ENCODE assay signal across 8 mouse cellular contexts in the genomic region with DNA sequence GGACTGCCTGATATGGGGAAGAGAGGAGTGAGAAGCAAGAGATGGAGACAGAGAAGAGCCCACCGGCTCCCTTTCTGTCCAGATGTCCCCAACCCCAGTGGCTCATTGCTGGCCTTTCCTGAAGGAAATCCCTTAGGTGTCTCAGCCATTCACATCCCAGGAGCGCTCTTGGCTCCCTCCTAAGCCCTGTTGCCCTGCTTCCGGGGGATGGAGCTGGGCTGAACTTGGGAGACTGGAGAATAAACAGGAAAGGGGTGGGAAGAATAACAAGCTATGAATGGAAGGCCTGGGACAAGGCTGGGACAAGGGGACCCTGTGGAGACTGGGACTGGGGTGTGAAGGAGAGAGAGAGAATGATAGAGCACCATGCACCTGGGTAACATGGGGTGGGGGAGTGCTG. TPM values are rescaled to one million over a fixed set of nuclear protein-coding genes. Genes with fewer than 3 reads are reported as not detected.
DNase-seq lines count a peak whose midpoint lies in the region; ATAC-seq and TF ChIP-seq lines count a peak whose summit lies in the region.

No protein-coding gene starts in this region.

- no peaks in the 10 kb centered on the region for H3K27me3 ChIP-seq in cerebellum, adult 2 months (ENCODE audit: control insufficient read depth, insufficient read depth, low read length)
- peaks cover 26% of the 10 kb centered on the region; the same call in 1 of the 2 replicates for H3K27me3 ChIP-seq in heart, embryonic 13.5 days (replicated peaks)
- no peaks in the 10 kb centered on the region for H3K27me3 ChIP-seq in kidney, embryonic 15.5 days

- no peak for TF ChIP-seq POLR2A in cerebellum, adult 2 months (IDR thresholded peaks at IDR 0.05; ENCODE audit: borderline replicate concordance, insufficient read depth, low read length)

- peak overlapping the region; percentile 74 for H3K9ac ChIP-seq in heart, embryonic 13.5 days
- H3K9ac ChIP-seq in kidney, embryonic 15.5 days: peak overlapping the region; percentile 18; the same call in 1 of the 2 replicates

- H3K4me3 ChIP-seq in cerebellum, adult 2 months (replicated peaks; ENCODE audit: insufficient read depth, low read depth, low read length): no peak overlapping the region
- H3K4me3 ChIP-seq in heart, embryonic 13.5 days: peak overlapping the region; percentile 40
- H3K4me3 ChIP-seq in kidney, embryonic 15.5 days (replicated peaks): peak overlapping the region; percentile 29

- ATAC-seq in heart, embryonic 13.5 days (ENCODE audit: extremely low read depth, insufficient number of reproducible peaks, low FRiP score, low TSS enrichment): 0 out of 2 replicates have a peak, but pooled peaks have one; percentile 21
- ATAC-seq in kidney, embryonic 15.5 days (replicated peaks; ENCODE audit: low FRiP score): peak; percentile 64
- no peak for ATAC-seq in erythroid progenitor cell, adult 5-6 weeks (replicated peaks; ENCODE audit: low FRiP score, poor library complexity, severe bottlenecking)

- no peaks in the 10 kb centered on the region for H3K4me1 ChIP-seq in cerebellum, adult 2 months (ENCODE audit: control insufficient read depth, insufficient read depth, low read length)
- H3K4me1 ChIP-seq in heart, embryonic 13.5 days: peaks cover 15% of the 10 kb centered on the region
- peaks cover 27% of the 10 kb centered on the region for H3K4me1 ChIP-seq in kidney, embryonic 15.5 days

- WGBS in cerebellum, adult 2 months: 52% methylated on average over 3 of the region's 3 CpGs
- WGBS in heart, embryonic 13.5 days: 20% methylated on average over 3 of the region's 3 CpGs
- WGBS in kidney, embryonic 15.5 days: 30% methylated on average over 3 of the region's 3 CpGs

- peak overlapping the region; percentile 33; the same call in 1 of the 2 replicates for H3K27ac ChIP-seq in cerebellum, adult 2 months (ENCODE audit: insufficient read depth, low read length)
- H3K27ac ChIP-seq in heart, embryonic 13.5 days (replicated peaks): peak overlapping the region; percentile 88
- peak overlapping the region; percentile 88 for H3K27ac ChIP-seq in kidney, embryonic 15.5 days

- H3K9me3 ChIP-seq in heart, embryonic 13.5 days: no peaks in the 10 kb centered on the region
- H3K9me3 ChIP-seq in kidney, embryonic 15.5 days (replicated peaks): no peaks in the 10 kb centered on the region

- no peak for TF ChIP-seq CTCF in cerebellum, adult 2 months (IDR thresholded peaks at IDR 0.05; ENCODE audit: borderline replicate concordance, insufficient read depth, low read depth, low read length)

- H3K4me2 ChIP-seq in heart, embryonic 13.5 days: peak overlapping the region; percentile 61
- H3K4me2 ChIP-seq in kidney, embryonic 15.5 days: peak overlapping the region; percentile 49

- no peaks in the 10 kb centered on the region for H3K36me3 ChIP-seq in heart, embryonic 13.5 days
- no peaks in the 10 kb centered on the region for H3K36me3 ChIP-seq in kidney, embryonic 15.5 days

- DNase-seq in cerebellum, adult 2 months: no peak
- no peak for DNase-seq in cerebellum, adult 11-12 months
- peak; percentile 81 for DNase-seq in lung, postnatal 25 days (ENCODE audit: low spot score)
- DNase-seq in B cell, adult 2 months: no peak
- no peak for DNase-seq in T-cell, adult 2 months (ENCODE audit: low spot score)

RNA-seq across cellular contexts. Expression of gene Notch4, which starts 0.7 kb away (rescaled TPM):
- polyA plus RNA-seq in cerebellum, adult 2 months (2012; rRNA removed): 3.8 and 4.3 TPM in 2 replicates
- 5.5 and 7.0 TPM in 2 replicates for polyA plus RNA-seq in heart, embryonic 13.5 days (2015; fragmentation: Nextera tagmentation; extraction: Ambion mirVana)
- 8.7 and 11.8 TPM in 2 replicates for polyA plus RNA-seq in kidney, embryonic 15.5 days (2015; fragmentation: Nextera tagmentation; extraction: Ambion mirVana)
- total RNA-seq in erythroid progenitor cell, adult 5-6 weeks (2015; ENCODE audit: low replicate concordance): under 0.01 TPM in 1 of 2 replicates, not detected in the other
- not detected in 2 replicates for total RNA-seq in erythroid progenitor cell, adult 5-6 weeks (2017; ENCODE audit: low replicate concordance)

RNA-seq across cellular contexts. Expression of gene Gpsm3, which starts 24.8 kb away (rescaled TPM):
- polyA plus RNA-seq in cerebellum, adult 2 months (2012; rRNA removed): 2.6 and 3.1 TPM in 2 replicates
- polyA plus RNA-seq in heart, embryonic 13.5 days (2015; fragmentation: Nextera tagmentation; extraction: Ambion mirVana): 6.8 and 7.0 TPM in 2 replicates
- 20.8 and 22.6 TPM in 2 replicates for polyA plus RNA-seq in kidney, embryonic 15.5 days (2015; fragmentation: Nextera tagmentation; extraction: Ambion mirVana)
- total RNA-seq in erythroid progenitor cell, adult 5-6 weeks (2015; ENCODE audit: low replicate concordance): 21.8 and 24.1 TPM in 2 replicates
- total RNA-seq in erythroid progenitor cell, adult 5-6 weeks (2017; ENCODE audit: low replicate concordance): 4.9 and 22.2 TPM in 2 replicates

RNA-seq across cellular contexts. Expression of gene Pbx2, which starts 26.3 kb away (rescaled TPM):
- polyA plus RNA-seq in cerebellum, adult 2 months (2012; rRNA removed): 69.5 and 72.3 TPM in 2 replicates
- polyA plus RNA-seq in heart, embryonic 13.5 days (2015; fragmentation: Nextera tagmentation; extraction: Ambion mirVana): 7.0 and 7.3 TPM in 2 replicates
- polyA plus RNA-seq in kidney, embryonic 15.5 days (2015; fragmentation: Nextera tagmentation; extraction: Ambion mirVana): 14.9 and 16.7 TPM in 2 replicates
- 8.3 and 9.2 TPM in 2 replicates for total RNA-seq in erythroid progenitor cell, adult 5-6 weeks (2015; ENCODE audit: low replicate concordance)
- total RNA-seq in erythroid progenitor cell, adult 5-6 weeks (2017; ENCODE audit: low replicate concordance): 8.7 and 19.7 TPM in 2 replicates

RNA-seq across cellular contexts. Expression of gene Ager, which starts 32.9 kb away (rescaled TPM):
- polyA plus RNA-seq in cerebellum, adult 2 months (2012; rRNA removed): 1.4 and 1.8 TPM in 2 replicates
- 3.7 and 4.0 TPM in 2 replicates for polyA plus RNA-seq in heart, embryonic 13.5 days (2015; fragmentation: Nextera tagmentation; extraction: Ambion mirVana)
- polyA plus RNA-seq in kidney, embryonic 15.5 days (2015; fragmentation: Nextera tagmentation; extraction: Ambion mirVana): 6.5 and 7.5 TPM in 2 replicates
- total RNA-seq in erythroid progenitor cell, adult 5-6 weeks (2015; ENCODE audit: low replicate concordance): 0.84 and 1.1 TPM in 2 replicates
- 1.7 TPM in 1 of 2 replicates, not detected in the other for total RNA-seq in erythroid progenitor cell, adult 5-6 weeks (2017; ENCODE audit: low replicate concordance)

RNA-seq across cellular contexts. Expression of gene Rnf5, which starts 38.7 kb away (rescaled TPM):
- polyA plus RNA-seq in cerebellum, adult 2 months (2012; rRNA removed): 125 and 137 TPM in 2 replicates
- polyA plus RNA-seq in heart, embryonic 13.5 days (2015; fragmentation: Nextera tagmentation; extraction: Ambion mirVana): 106 and 120 TPM in 2 replicates
- polyA plus RNA-seq in kidney, embryonic 15.5 days (2015; fragmentation: Nextera tagmentation; extraction: Ambion mirVana): 166 and 168 TPM in 2 replicates
- total RNA-seq in erythroid progenitor cell, adult 5-6 weeks (2015; ENCODE audit: low replicate concordance): 39.4 and 63.8 TPM in 2 replicates
- 16.6 and 24.9 TPM in 2 replicates for total RNA-seq in erythroid progenitor cell, adult 5-6 weeks (2017; ENCODE audit: low replicate concordance)

Comparison
In these comparisons a context has a peak if more than half of its experiments do, and no peak if none do; other contexts are left out.
1. H3K27ac ChIP-seq: peak in every context shown above with its lines; median percentile 88 in heart, embryonic 13.5 days; 88 in kidney, embryonic 15.5 days; 33 in cerebellum, adult 2 months.